Mouse (Mus musculus) gastrocnemius, postnatal 25 days (tissue): ENCODE results near the gene Kxd1. TPM values are rescaled to one million over a fixed set of nuclear protein-coding genes. Genes with fewer than 3 reads are reported as not detected.

ENCODE experiments used
- DNase-seq: peaks from one replicate; pipeline ENCODE4 v3.0.0; 2022
- long read RNA-seq, 2 experiments: library from polyadenylated mRNA; stranded (forward); transcript quantifications; one replicate each; pipeline ENCODE4 v2.0.0; 2021
- total RNA-seq, 2 experiments: library from RNA; stranded (reverse); gene quantifications; 1 replicate in 1 of 2; 2 replicates in 1 of 2; pipeline ENCODE4 v1.2.3; 2021

Kxd1 gene
- 10 to 100 TPM; 70.9 to 71.9 TPM for total RNA-seq
- long read RNA-seq, experiment 1, transcript Kxd1-201 (5 exons, 1,216 nt), result major isoform, 105 of 154 reads
- long read RNA-seq, experiment 1, partial matches to known transcripts, result 22 of 154 reads
- long read RNA-seq, experiment 1, other reads (novel, unspliced or antisense), result 25 of 154 reads
- long read RNA-seq, experiment 2, transcript Kxd1-201 (5 exons, 1,216 nt), result major isoform, 95 of 145 reads
- long read RNA-seq, experiment 2, partial matches to known transcripts, result 23 of 145 reads
- long read RNA-seq, experiment 2, other reads (novel, unspliced or antisense), result 24 of 145 reads

- DNase-seq, result peak; percentile 97
These were observed at the start of gene Kxd1, which contains the start of gene Fkbp8 for GRCm38 (mm10) chr8:70527512-70528181. Gene Kxd1, minus strand, starts transcription at chr8:70527956. Gene Fkbp8, plus strand, starts transcription at chr8:70527724.

- no peak for DNase-seq
These were observed 49.5 kb upstream of the Kxd1 start for GRCm38 (mm10) chr8:70577207-70577606.

- peak; percentile 56 for DNase-seq
These were observed 47.2 kb upstream of the Kxd1 start for GRCm38 (mm10) chr8:70574915-70575314.

GRCm38 (mm10) chr8:70574302-70574701 lies 46.5 kb upstream of the Kxd1 start:
- DNase-seq, result no peak

- peak; percentile 86 for DNase-seq
These were observed 43.2 kb upstream of the Kxd1 start for GRCm38 (mm10) chr8:70570990-70571389.

GRCm38 (mm10) chr8:70570360-70570759 lies 42.6 kb upstream of the Kxd1 start:
- no peak for DNase-seq

GRCm38 (mm10) chr8:70565561-70565960 lies 37.8 kb upstream of the Kxd1 start:
- DNase-seq, result no peak

GRCm38 (mm10) chr8:70564696-70565235 lies 37.0 kb upstream of the Kxd1 start:
- DNase-seq, result no peak

GRCm38 (mm10) chr8:70563763-70564387 lies 36.1 kb upstream of the Kxd1 start:
- no peak for DNase-seq

- DNase-seq, result no peak
These were observed 35.0 kb upstream of the Kxd1 start for GRCm38 (mm10) chr8:70562802-70563201.

GRCm38 (mm10) chr8:70561809-70562535 lies 34.2 kb upstream of the Kxd1 start:
- DNase-seq, result peak; percentile 77

GRCm38 (mm10) chr8:70561357-70561756 lies 33.6 kb upstream of the Kxd1 start:
- no peak for DNase-seq

GRCm38 (mm10) chr8:70560564-70560963 lies 32.8 kb upstream of the Kxd1 start:
- no peak for DNase-seq

- DNase-seq, result peak; percentile 75
These were observed 32.3 kb upstream of the Kxd1 start for GRCm38 (mm10) chr8:70560096-70560495.

- no peak for DNase-seq
These were observed 31.2 kb upstream of the Kxd1 start for GRCm38 (mm10) chr8:70558983-70559382.

GRCm38 (mm10) chr8:70558334-70558733 lies 30.6 kb upstream of the Kxd1 start:
- DNase-seq, result no peak

- DNase-seq, result no peak
These were observed 27.5 kb upstream of the Kxd1 start for GRCm38 (mm10) chr8:70555079-70555747.

GRCm38 (mm10) chr8:70553740-70554139 lies 26.0 kb upstream of the Kxd1 start:
- DNase-seq, result peak; percentile 66

GRCm38 (mm10) chr8:70552836-70553235 lies 25.1 kb upstream of the Kxd1 start:
- no peak for DNase-seq

- DNase-seq, result no peak
These were observed 23.9 kb upstream of the Kxd1 start for GRCm38 (mm10) chr8:70551558-70552161.
